Comparison of ENCODE assay signal across 8 mouse cellular contexts in genomic region chr2:164407708-164408107, GRCm38 (mm10). TPM values are rescaled to one million over a fixed set of nuclear protein-coding genes. Genes with fewer than 3 reads are reported as not detected.
DNase-seq lines count a peak whose midpoint lies in the region; ATAC-seq and TF ChIP-seq lines count a peak whose summit lies in the region.

No protein-coding gene starts in this region.

- no peak overlapping the region for H3K27ac ChIP-seq in CH12.LX (ENCODE audit: insufficient read depth, low read depth)
- no peak overlapping the region for H3K27ac ChIP-seq in kidney, embryonic 15.5 days
- H3K27ac ChIP-seq in liver, postnatal 0 days (ENCODE audit: low read depth) = no peak overlapping the region

- H3K9ac ChIP-seq in CH12.LX (ENCODE audit: insufficient read depth, low read depth) = no peak overlapping the region
- H3K9ac ChIP-seq in kidney, embryonic 15.5 days = no peak overlapping the region
- H3K9ac ChIP-seq in liver, postnatal 0 days (replicated peaks) = no peak overlapping the region

- no peak for TF ChIP-seq EP300 in CH12.LX (IDR thresholded peaks at IDR 0.05; ENCODE audit: low read length)
- no peak for TF ChIP-seq EP300 in liver, postnatal 0 days (IDR thresholded peaks at IDR 0.05; ENCODE audit: low read depth)

- no peak for TF ChIP-seq POLR2A in CH12.LX (IDR thresholded peaks at IDR 0.05; ENCODE audit: low read depth, low read length)

- no peaks in the 10 kb centered on the region for H3K36me3 ChIP-seq in CH12.LX (replicated peaks in 1 of 2; ENCODE audit: control insufficient read depth in 1 of 2, insufficient read depth in 1 of 2, low read length in 1 of 2)
- H3K36me3 ChIP-seq in kidney, embryonic 15.5 days = no peaks in the 10 kb centered on the region
- H3K36me3 ChIP-seq in liver, postnatal 0 days (replicated peaks; ENCODE audit: insufficient read depth, low read length) = no peaks in the 10 kb centered on the region

- H3K9me3 ChIP-seq in CH12.LX (replicated peaks; ENCODE audit: low read length) = no peaks in the 10 kb centered on the region
- no peaks in the 10 kb centered on the region for H3K9me3 ChIP-seq in kidney, embryonic 15.5 days (replicated peaks)
- no peaks in the 10 kb centered on the region for H3K9me3 ChIP-seq in liver, postnatal 0 days (ENCODE audit: low read length)

- H3K4me3 ChIP-seq in CH12.LX (replicated peaks in 1 of 3; ENCODE audit: low read depth in 2 of 3, low read length in 2 of 3, poor library complexity in 1 of 3) = no peak overlapping the region
- H3K4me3 ChIP-seq in kidney, embryonic 15.5 days (replicated peaks) = no peak overlapping the region
- no peak overlapping the region for H3K4me3 ChIP-seq in liver, postnatal 0 days (ENCODE audit: low read depth, low read length)

- H3K79me2 ChIP-seq in CH12.LX (replicated peaks; ENCODE audit: control insufficient read depth, extremely low read depth, insufficient read depth, poor library complexity, severe bottlenecking) = no peaks in the 10 kb centered on the region

- peaks cover 5 to 17% of the 10 kb centered on the region in 2 experiments; a peak in 3 of 4 replicates for H3K4me1 ChIP-seq in CH12.LX (ENCODE audit: control insufficient read depth in 1 of 2, insufficient read depth in 2 of 2)
- H3K4me1 ChIP-seq in kidney, embryonic 15.5 days = peaks cover 31% of the 10 kb centered on the region
- H3K4me1 ChIP-seq in liver, postnatal 0 days (ENCODE audit: insufficient read depth) = peaks cover 8% of the 10 kb centered on the region

- dilution Hi-C loops in CH12.LX (cut with MboI; ENCODE audit: extremely low pct_ligation_motif_present, extremely low pct_unique_long_range_greater_than_20kb, low sequenced_read_pairs) = no loop called here

- ATAC-seq in kidney, embryonic 15.5 days (replicated peaks; ENCODE audit: low FRiP score) = no peak; the same call in 1 of the 2 replicates
- ATAC-seq in liver, postnatal 0 days = no peak
- no peak for ATAC-seq in erythroblast, adult 5-6 weeks (replicated peaks; ENCODE audit: low FRiP score, poor library complexity, severe bottlenecking)

- WGBS in kidney, embryonic 15.5 days = 0% methylated on average over 22 of the region's 22 CpGs
- WGBS in liver, postnatal 0 days (ENCODE audit: insufficient replicate concordance) = 3% methylated on average over 22 of the region's 22 CpGs

- TF ChIP-seq RAD21 in CH12.LX (IDR thresholded peaks at IDR 0.05; ENCODE audit: low read depth, low read length) = peak; percentile 77

- no peak overlapping the region for H3K4me2 ChIP-seq in CH12.LX (ENCODE audit: insufficient read depth, low read depth, poor library complexity, severe bottlenecking)
- peak overlapping the region; percentile 32; the same call in 1 of the 2 replicates for H3K4me2 ChIP-seq in kidney, embryonic 15.5 days
- H3K4me2 ChIP-seq in liver, postnatal 0 days (ENCODE audit: low read depth, low read length) = no peak overlapping the region

- in situ Hi-C loops in CH12.LX (cut with MboI; ENCODE audit: low pct_ligation_motif_present, low pct_unique_long_range_greater_than_20kb, low sequenced_read_pairs) = loop anchor here (5.0 to 25.0 kb wide), 2 partner anchors 110 to 330 kb away; partner anchors contain the start of genes Dnttip1 and Wfdc3

- DNase-seq in CH12.LX (ENCODE audit: extremely low read depth) (peak; percentile 50), adipocyte (ENCODE audit: low spot score) (peak; percentile 68)
- peak; percentile 75 for DNase-seq in embryo, embryonic 11.5 days (ENCODE audit: low read depth, low spot score)
- DNase-seq in heart, adult 8-10 months (ENCODE audit: low spot score) = peak; percentile 30
- DNase-seq in liver, postnatal 0 days = peak; percentile 68
- peak; percentile 54 for DNase-seq in retina, postnatal 7 days (ENCODE audit: low read depth, low spot score)

- TF ChIP-seq CTCF in CH12.LX (conservative IDR thresholded peaks at IDR 0.05 in 1 of 2, IDR thresholded peaks at IDR 0.05 in 1 of 2; ENCODE audit: low read depth in 2 of 2, low read length in 2 of 2) = peak; percentile 42 to 88
- peak; percentile 85 for TF ChIP-seq CTCF in liver, postnatal 0 days (IDR thresholded peaks at IDR 0.05; ENCODE audit: low read depth)

- peaks cover 81% of the 10 kb centered on the region for H3K27me3 ChIP-seq in CH12.LX (replicated peaks)
- peaks cover 88% of the 10 kb centered on the region for H3K27me3 ChIP-seq in kidney, embryonic 15.5 days
- peaks cover 70% of the 10 kb centered on the region for H3K27me3 ChIP-seq in liver, postnatal 0 days (ENCODE audit: insufficient read depth, low read length)

TF ChIP-seq in CH12.LX, 34 proteins besides CTCF, POLR2A, EP300 and RAD21:
- TF ChIP-seq NELFE (IDR thresholded peaks at IDR 0.05; ENCODE audit: low read depth, low read length) = peak; percentile 37; the same call in 1 of the 2 replicates
- TF ChIP-seq USF2 (conservative IDR thresholded peaks at IDR 0.05; ENCODE audit: low read depth, low read length) = no peak
- TF ChIP-seq IRF4 (IDR thresholded peaks at IDR 0.05; ENCODE audit: low read depth, low read length) = peak; percentile 28; the same call in 1 of the 2 replicates
- peak; percentile 68 for TF ChIP-seq SMC3 (IDR thresholded peaks at IDR 0.05; ENCODE audit: low read depth, low read length)
- TF ChIP-seq KAT2A (IDR thresholded peaks at IDR 0.05; ENCODE audit: insufficient replicate concordance, low read length) = no peak
- TF ChIP-seq ZNF384 (IDR thresholded peaks at IDR 0.05; ENCODE audit: low read depth, low read length) = no peak
- no peak for TF ChIP-seq E2F4 (IDR thresholded peaks at IDR 0.05; ENCODE audit: insufficient replicate concordance, low read depth, low read length)
- TF ChIP-seq CHD1 (IDR thresholded peaks at IDR 0.05; ENCODE audit: low read depth, low read length) = no peak
- TF ChIP-seq MEF2A (IDR thresholded peaks at IDR 0.05; ENCODE audit: borderline replicate concordance, low read depth, low read length) = no peak

RNA-seq across cellular contexts. Expression of gene Matn4, which starts 2.7 kb away (rescaled TPM):
- not detected in 2 replicates for total RNA-seq in CH12.LX (2012; rRNA removed)
- total RNA-seq in CH12.LX (2014; rRNA removed) = not detected in 2 replicates
- polyA plus RNA-seq in CH12.LX (2012; ENCODE audit: insufficient read length, low read depth) = not detected in 2 replicates
- total RNA-seq in heart, adult 8-10 months (2022) = under 1 TPM; 0.25 to 0.50 (median 0.29) TPM
- polyA plus RNA-seq in kidney, embryonic 15.5 days (2015; fragmentation: Nextera tagmentation; extraction: Ambion mirVana) = 1.1 and 2.4 TPM in 2 replicates
- 0.18 and 0.25 TPM in 2 replicates for polyA plus RNA-seq in liver, postnatal 0 days (2015; fragmentation: Nextera tagmentation; extraction: Ambion mirVana)
- not detected in 2 replicates for total RNA-seq in erythroblast, adult 5-6 weeks (2015; ENCODE audit: low replicate concordance)
- not detected in 2 replicates for total RNA-seq in erythroblast, adult 5-6 weeks (2017; ENCODE audit: low replicate concordance)

RNA-seq across cellular contexts. Expression of gene Rbpjl, which starts 4.8 kb away (rescaled TPM):
- total RNA-seq in CH12.LX (2012; rRNA removed) (0.08 TPM in 1 of 2 replicates, not detected in the other), CH12.LX (2014; rRNA removed) (not detected in 2 replicates)
- not detected in 2 replicates for polyA plus RNA-seq in CH12.LX (2012; ENCODE audit: insufficient read length, low read depth)
- total RNA-seq in heart, adult 8-10 months (2022) = not detected
- 0.05 and 0.08 TPM in 2 replicates for polyA plus RNA-seq in kidney, embryonic 15.5 days (2015; fragmentation: Nextera tagmentation; extraction: Ambion mirVana)
- polyA plus RNA-seq in liver, postnatal 0 days (2015; fragmentation: Nextera tagmentation; extraction: Ambion mirVana) = not detected in 2 replicates
- not detected in 2 replicates for total RNA-seq in erythroblast, adult 5-6 weeks (2015; ENCODE audit: low replicate concordance)
- not detected in 2 replicates for total RNA-seq in erythroblast, adult 5-6 weeks (2017; ENCODE audit: low replicate concordance)

RNA-seq across cellular contexts. Expression of gene Slpi, which starts 18.8 kb away (rescaled TPM):
- total RNA-seq in CH12.LX (2012; rRNA removed) (1.2 and 2.7 TPM in 2 replicates), CH12.LX (2014; rRNA removed) (0.38 and 0.53 TPM in 2 replicates)
- 0.71 and 1.0 TPM in 2 replicates for polyA plus RNA-seq in CH12.LX (2012; ENCODE audit: insufficient read length, low read depth)
- total RNA-seq in heart, adult 8-10 months (2022) = 100 to 1,000 TPM in 1 of 4 experiments, 1 to 10 TPM in 3; 1.1 to 110 (median 2.3) TPM
- polyA plus RNA-seq in kidney, embryonic 15.5 days (2015; fragmentation: Nextera tagmentation; extraction: Ambion mirVana) = 2.4 and 2.7 TPM in 2 replicates
- polyA plus RNA-seq in liver, postnatal 0 days (2015; fragmentation: Nextera tagmentation; extraction: Ambion mirVana) = 59.4 and 63.6 TPM in 2 replicates
- 78.0 and 99.7 TPM in 2 replicates for total RNA-seq in erythroblast, adult 5-6 weeks (2015; ENCODE audit: low replicate concordance)
- 6.9 and 12.7 TPM in 2 replicates for total RNA-seq in erythroblast, adult 5-6 weeks (2017; ENCODE audit: low replicate concordance)

RNA-seq across cellular contexts. Expression of gene Sdc4, which starts 36.0 kb away (rescaled TPM):
- total RNA-seq in CH12.LX (2012; rRNA removed) (63.9 and 69.9 TPM in 2 replicates), CH12.LX (2014; rRNA removed) (53.4 and 59.8 TPM in 2 replicates)
- 36.4 and 46.6 TPM in 2 replicates for polyA plus RNA-seq in CH12.LX (2012; ENCODE audit: insufficient read length, low read depth)
- 10 to 100 TPM; 14.9 to 23.0 (median 20.7) TPM for total RNA-seq in heart, adult 8-10 months (2022)
- 149 and 161 TPM in 2 replicates for polyA plus RNA-seq in kidney, embryonic 15.5 days (2015; fragmentation: Nextera tagmentation; extraction: Ambion mirVana)
- 194 and 208 TPM in 2 replicates for polyA plus RNA-seq in liver, postnatal 0 days (2015; fragmentation: Nextera tagmentation; extraction: Ambion mirVana)
- total RNA-seq in erythroblast, adult 5-6 weeks (2015; ENCODE audit: low replicate concordance) = 0.38 and 0.42 TPM in 2 replicates
- 0.09 and 0.98 TPM in 2 replicates for total RNA-seq in erythroblast, adult 5-6 weeks (2017; ENCODE audit: low replicate concordance)

RNA-seq across cellular contexts. Expression of gene Sys1, which starts 49.1 kb away (rescaled TPM):
- total RNA-seq in CH12.LX (2012; rRNA removed) (58.5 and 59.7 TPM in 2 replicates), CH12.LX (2014; rRNA removed) (41.8 and 46.6 TPM in 2 replicates)
- polyA plus RNA-seq in CH12.LX (2012; ENCODE audit: insufficient read length, low read depth) = 46.5 and 57.4 TPM in 2 replicates
- 10 to 100 TPM; 25.2 to 28.5 (median 25.8) TPM for total RNA-seq in heart, adult 8-10 months (2022)
- 59.2 and 64.2 TPM in 2 replicates for polyA plus RNA-seq in kidney, embryonic 15.5 days (2015; fragmentation: Nextera tagmentation; extraction: Ambion mirVana)
- 43.5 and 46.2 TPM in 2 replicates for polyA plus RNA-seq in liver, postnatal 0 days (2015; fragmentation: Nextera tagmentation; extraction: Ambion mirVana)
- 7.1 and 9.8 TPM in 2 replicates for total RNA-seq in erythroblast, adult 5-6 weeks (2015; ENCODE audit: low replicate concordance)
- 3.7 and 17.0 TPM in 2 replicates for total RNA-seq in erythroblast, adult 5-6 weeks (2017; ENCODE audit: low replicate concordance)
